Mouse (Mus musculus) layer of hippocampus, adult 9-10 months (tissue): Measurements from ENCODE around the gene Trat1.

Experiments used
- DNase-seq: peaks from one replicate; pipeline ENCODE4 v3.0.0; 2022; ENCODE audit warnings: low spot score

Trat1 gene

GRCm38 (mm10) chr16:48771971-48772445 lies at the start of gene Trat1:
Trat1 (minus strand) TSS chr16:48772021.
- no peak for DNase-seq

DNA sequence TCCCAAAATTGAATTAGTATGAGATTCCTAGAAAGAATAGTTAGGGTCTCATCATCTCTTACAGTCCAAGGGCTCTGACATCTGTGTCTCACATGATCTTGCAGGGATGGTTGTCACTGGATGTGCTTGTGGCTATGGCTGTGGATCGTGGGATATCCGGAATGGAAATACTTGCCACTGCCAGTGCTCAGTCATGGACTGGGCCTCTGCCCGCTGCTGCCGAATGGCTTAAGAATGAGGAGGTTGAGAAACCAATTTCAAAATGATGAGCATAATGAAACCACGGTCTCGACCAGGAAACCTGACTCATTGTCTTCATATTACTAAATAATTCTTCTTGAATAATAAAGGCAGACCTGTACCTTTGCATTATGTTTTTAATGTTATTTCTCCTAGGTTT lies 46.7 kb upstream of the Trat1 start:
- DNase-seq, result no peak

- no peak for DNase-seq
Observed at GRCm38 (mm10) chr16:48816695-48817094, 44.9 kb upstream of the Trat1 start, which contains the start of gene Retnlb. Retnlb (plus strand) TSS chr16:48816856.

DNA sequence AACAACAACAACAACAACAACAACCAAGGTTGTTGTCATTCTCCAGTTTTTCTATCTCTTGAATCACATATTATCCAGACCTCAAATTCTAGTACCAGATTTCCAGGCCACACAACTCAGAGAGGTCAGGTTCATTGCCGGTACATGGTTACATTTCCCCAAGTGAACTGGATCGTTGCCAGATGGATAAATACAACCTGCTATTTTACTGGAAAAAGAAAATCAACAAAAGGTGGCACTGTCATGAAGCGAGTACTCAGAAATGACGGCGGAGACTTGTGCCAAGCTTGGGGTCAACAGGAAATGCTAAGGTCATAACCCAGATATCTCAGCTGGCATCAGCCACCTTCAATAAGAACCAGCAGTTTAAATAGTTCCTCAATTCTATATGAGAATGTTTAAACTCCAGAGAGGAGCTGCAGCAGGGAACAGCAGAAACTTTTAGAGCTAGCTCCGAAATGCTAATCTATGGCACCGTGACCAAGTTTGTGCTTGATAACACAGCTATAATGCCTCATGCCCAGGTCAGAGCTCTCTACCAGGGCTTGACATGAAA lies 40.1 kb upstream of the Trat1 start:
- DNase-seq, result no peak

- no peak for DNase-seq
Observed at GRCm38 (mm10) chr16:48809374-48809773, 37.6 kb upstream of the Trat1 start.

DNA sequence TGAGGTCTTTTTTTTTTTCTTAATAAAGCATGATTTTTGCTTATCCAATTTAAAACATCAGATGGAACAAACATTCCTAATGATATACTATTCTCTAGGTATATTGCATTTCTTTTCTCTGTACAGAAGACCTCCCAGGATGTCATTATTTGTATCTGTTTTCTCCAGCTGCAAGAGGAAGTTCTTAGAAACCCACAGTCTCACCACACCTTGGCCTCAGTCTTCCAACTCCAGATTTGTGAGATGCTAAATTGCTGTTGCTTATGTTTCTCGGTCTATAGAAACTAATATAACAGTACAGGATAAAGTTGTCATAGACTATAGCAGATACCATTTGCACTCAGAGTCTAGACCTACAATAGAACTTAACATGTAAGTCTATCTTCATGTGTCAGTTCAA lies 34.7 kb upstream of the Trat1 start:
- DNase-seq, result no peak

DNA sequence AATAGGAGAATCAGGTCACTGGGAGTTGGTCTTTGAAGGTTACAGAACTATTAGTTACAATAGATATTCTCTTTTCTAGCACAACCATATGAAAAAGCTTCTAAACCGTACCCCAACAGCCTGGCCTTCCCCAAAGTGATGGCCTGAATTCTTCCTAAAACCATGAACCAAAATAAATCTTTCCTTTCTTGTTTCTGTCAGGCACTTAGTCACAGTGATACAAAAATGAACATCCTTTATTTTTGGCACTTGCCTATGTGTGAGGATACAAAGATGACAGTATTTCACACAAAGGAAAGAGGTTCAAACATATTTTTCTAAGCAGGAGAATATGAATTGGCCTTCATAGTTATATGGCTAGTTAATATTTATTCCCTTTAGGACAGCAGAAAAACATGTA lies 33.6 kb upstream of the Trat1 start:
- no peak for DNase-seq

GRCm38 (mm10) chr16:48800906-48801305 lies 29.1 kb upstream of the Trat1 start:
- no peak for DNase-seq

- no peak for DNase-seq
Observed at GRCm38 (mm10) chr16:48799470-48799869, 27.6 kb upstream of the Trat1 start.

- DNase-seq, result no peak
Observed at GRCm38 (mm10) chr16:48798285-48798684, 26.5 kb upstream of the Trat1 start.

- DNase-seq, result no peak
Observed at GRCm38 (mm10) chr16:48788704-48789185, 16.9 kb upstream of the Trat1 start.

DNA sequence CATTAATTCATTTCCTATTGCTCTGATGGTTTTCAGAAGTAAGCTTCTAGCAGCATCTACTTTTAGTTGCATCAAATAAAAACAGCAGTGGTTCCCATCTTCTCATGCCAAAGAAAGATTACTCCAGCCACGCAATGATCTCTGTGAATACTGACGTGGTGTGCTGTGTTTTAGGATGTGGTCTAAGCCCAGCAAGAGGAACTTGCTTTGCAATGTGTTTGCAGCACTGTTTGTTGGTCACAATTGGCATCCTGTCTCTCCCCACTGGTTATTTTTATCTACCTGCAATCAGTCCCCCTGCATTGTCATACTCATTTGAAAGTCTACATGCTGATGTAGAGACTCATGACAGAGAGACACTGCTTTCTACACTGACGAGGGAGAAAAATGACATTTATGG lies 14.4 kb upstream of the Trat1 start:
- no peak for DNase-seq

DNA sequence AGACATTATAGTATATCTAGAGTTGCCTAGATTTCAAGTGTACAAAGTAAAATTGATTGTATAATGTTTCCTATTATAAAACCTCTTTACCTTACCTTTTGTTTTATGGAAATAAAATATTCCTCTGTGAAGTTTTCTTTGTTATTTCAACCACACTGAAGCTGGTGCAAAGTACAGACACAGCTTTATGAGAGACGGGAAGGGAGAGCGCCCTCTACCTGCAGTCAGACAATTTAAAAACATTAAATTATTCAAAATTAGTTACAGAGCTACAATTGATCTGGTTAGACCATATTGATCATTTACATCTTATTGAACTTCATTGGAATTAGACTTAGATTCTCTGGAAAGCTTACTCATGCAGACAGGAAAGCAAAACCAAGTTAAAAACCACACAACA lies 5.4 kb upstream of the Trat1 start:
- no peak for DNase-seq

GRCm38 (mm10) chr16:48769183-48769582 lies 2.6 kb downstream of the Trat1 start:
- DNase-seq, result no peak

DNA sequence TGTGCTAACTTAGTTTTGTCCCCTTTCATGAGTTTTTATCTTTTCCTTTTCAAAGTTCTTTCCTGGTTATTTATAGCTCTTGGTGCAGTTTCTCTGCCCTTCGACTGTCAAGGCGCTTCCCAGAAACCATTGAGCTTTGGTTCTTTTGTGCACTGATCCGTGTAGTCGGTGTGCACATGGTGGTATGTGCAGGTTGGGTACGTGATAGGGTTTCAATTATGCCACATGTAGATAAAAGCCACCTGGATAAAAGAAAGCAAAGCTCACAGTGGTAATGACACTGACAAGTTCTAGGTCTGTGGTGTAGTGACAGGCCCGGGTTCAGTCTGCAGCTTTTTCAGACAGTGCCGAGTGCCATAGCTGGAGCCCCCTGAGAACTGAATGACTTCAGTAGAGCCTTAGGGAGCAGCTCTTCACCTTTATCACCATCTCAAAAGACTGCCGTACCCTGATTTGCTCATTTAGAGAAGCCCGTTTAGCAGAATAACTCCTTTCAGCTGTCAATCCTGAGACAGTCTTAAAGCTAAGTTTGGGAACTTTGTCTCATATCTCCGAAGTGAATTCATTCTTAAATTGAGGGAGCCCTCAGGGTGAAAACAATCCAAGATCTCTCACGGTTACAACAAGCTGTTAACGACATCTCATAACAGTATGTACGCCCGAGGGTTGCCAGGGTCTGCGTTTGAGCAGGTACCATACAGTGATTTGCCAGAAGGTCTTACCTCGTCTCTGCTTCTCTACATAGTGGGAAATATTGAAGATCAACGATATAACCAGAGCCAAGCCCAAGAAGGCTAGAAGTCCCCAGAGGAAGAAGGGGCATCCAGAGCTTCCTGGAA lies 11.0 kb downstream of the Trat1 start:
- DNase-seq, result no peak

GRCm38 (mm10) chr16:48750145-48750827 lies 21.5 kb downstream of the Trat1 start:
- no peak for DNase-seq

- no peak for DNase-seq
Observed at GRCm38 (mm10) chr16:48745418-48745817, 26.4 kb downstream of the Trat1 start.

GRCm38 (mm10) chr16:48745011-48745410 lies 26.8 kb downstream of the Trat1 start:
- DNase-seq, result no peak

GRCm38 (mm10) chr16:48741549-48741948 lies 30.3 kb downstream of the Trat1 start:
- no peak for DNase-seq

- no peak for DNase-seq
Observed at GRCm38 (mm10) chr16:48739974-48740373, 31.8 kb downstream of the Trat1 start.

DNA sequence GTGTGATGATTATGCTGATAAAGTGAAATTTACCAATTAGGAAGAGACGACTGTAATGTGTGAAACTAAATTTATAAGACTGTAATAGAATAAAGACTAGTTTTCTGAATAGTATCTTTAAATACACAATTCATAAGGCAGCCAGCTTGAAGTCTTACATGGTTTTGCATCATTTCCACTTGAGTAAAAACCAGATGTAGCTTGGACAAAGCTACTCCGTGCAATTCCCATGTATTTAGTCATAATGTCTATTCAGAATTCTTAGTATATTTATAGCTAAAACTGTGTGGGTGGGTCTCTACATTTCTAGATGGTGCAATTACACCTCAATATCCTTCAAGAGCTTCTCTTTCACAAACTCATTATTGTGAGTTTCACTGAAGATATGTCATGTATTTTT lies 33.4 kb downstream of the Trat1 start:
- DNase-seq, result no peak

DNA sequence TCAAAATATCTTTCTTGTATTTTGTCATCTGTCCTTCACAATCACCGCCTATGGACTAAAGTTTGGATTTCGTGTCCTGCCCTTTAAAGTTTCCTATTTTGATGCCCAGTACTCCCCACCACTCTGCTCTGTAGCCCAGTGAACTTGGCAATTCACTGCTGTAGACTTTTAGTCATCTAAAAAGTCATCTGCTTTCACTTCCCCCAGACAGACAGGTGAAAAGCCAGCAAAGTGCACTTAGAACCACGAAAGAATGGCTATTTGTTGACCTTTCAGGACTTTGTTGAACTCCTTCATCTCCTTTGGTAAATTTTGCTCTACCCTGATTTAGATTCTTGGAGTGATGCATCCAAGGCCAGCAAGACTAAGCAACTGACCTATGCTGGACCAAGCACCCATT lies 34.9 kb downstream of the Trat1 start:
- DNase-seq, result no peak

DNA sequence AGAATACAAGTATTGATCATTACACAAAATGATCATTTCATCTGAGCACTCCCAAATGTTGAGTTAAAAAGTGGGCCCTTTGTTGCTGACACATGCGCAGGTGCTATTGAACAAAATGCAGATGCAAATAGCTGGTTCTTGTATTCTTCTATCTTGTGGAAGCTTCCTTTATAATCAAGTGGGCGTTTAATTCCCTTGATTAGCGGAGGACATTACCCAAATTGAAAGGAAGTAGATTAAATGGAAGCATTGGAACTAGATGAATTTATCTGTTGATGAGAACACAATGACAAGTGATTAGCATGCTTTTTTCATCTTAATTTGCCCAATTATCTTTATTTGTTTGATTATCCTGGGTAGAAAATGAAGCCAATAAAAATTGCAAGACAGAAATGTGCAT lies 51.6 kb downstream of the Trat1 start:
- DNase-seq, result no peak
